Mouse (Mus musculus) hindbrain, embryonic 10.5 days (tissue): ENCODE results near the gene Gm13290. TPM values are rescaled to one million over a fixed set of nuclear protein-coding genes. Genes with fewer than 3 reads are reported as not detected.
"Not testable (repeated sequence)": the region's sequence is repeated elsewhere in the genome, so short reads cannot be mapped to it uniquely, and the experiment has no call there.

Experiments used
- DNase-seq: peaks from one replicate; pipeline ENCODE4 v3.0.0-alpha.2; 2017; ENCODE audit warnings: low spot score
- H3K27ac ChIP-seq: fragments of 300-500 bp; sonication (generic); 2 replicates; pipeline ENCODE4 v1.5.1; 2016; ENCODE audit warnings: mild to moderate bottlenecking, moderate library complexity
- H3K27me3 ChIP-seq: fragments of 300-500 bp; sonication (generic); 2 replicates; pipeline ENCODE4 v1.6.1; 2016; ENCODE audit warnings: mild to moderate bottlenecking; ENCODE audit not compliant: poor library complexity, insufficient read depth, severe bottlenecking
- H3K36me3 ChIP-seq: fragments of 300-500 bp; sonication (generic); 2 replicates; pipeline ENCODE4 v1.6.1; 2016; ENCODE audit warnings: mild to moderate bottlenecking, moderate library complexity
- H3K4me1 ChIP-seq: fragments of 300-500 bp; sonication (generic); replicated peaks from 2 replicates; pipeline ENCODE4 v1.6.1; 2016; ENCODE audit warnings: mild to moderate bottlenecking
- H3K4me3 ChIP-seq: fragments of 300-500 bp; sonication (generic); 2 replicates; pipeline ENCODE4 v1.5.1; 2016; ENCODE audit warnings: mild to moderate bottlenecking, moderate library complexity
- H3K9me3 ChIP-seq: fragments of 300-500 bp; sonication (generic); 2 replicates; pipeline ENCODE4 v1.6.1; 2016; ENCODE audit warnings: mild to moderate bottlenecking, moderate library complexity
- WGBS: fragments of 180-500 bp; shearing (Covaris S2); methylation state at CpG from one replicate; pipeline ENCODE4 v1.1.7; 2016; 5-methylcytosine and 5-hydroxymethylcytosine counted together
- polyA plus RNA-seq: library from polyadenylated mRNA; unstranded; fragments of >200 nt; fragmentation: Nextera tagmentation; extraction: Ambion mirVana; gene quantifications from 2 replicates; pipeline ENCODE4 v1.2.1, GENCODE M21; 2016

The Gm13290 gene
- polyA plus RNA-seq, 1 experiment from 2014 or later, result 0.22 TPM

DNA sequence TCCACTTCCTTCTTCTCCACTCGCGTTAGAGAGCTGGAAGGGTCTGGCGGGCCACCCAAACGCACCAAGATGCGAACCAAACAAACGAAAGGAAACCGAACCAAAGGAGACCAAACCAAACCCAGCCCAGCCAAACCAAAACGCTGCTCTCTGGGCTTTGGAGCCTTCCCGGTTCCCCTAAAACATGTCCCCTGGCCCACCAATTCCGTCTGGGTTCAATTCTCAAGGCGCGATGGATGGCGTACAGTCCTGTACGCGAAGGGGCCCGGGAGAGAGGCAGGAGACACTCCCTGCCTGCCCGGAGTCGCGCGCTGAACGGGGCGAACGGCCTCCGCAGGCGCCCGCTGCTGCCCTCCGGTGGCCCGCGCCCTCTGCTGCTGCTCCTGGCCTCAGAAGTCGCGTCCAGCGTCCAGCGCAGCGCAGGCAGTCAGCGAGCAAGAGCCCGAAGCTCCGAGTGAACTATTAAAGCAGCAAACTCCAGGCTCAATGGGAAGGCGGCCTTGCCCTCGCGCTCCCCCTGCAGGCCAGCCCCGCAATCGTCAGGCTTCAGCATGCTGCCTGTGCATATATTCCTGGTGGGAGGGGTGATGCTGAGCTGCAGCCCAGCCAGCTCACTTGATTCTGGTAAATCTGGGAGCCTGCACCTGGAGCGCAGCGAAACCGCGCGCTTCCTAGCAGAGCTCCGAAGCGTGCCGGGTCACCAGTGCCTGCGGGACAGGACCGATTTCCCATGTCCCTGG is 20.5 kb downstream of the Gm13290 start, which contains the start of gene Gm13275:
Gene Gm13275 (plus strand): TSS at position 552 of the 740 bp plus-strand sequence.
- not testable (repeated sequence) for H3K9me3 ChIP-seq, H3K36me3 ChIP-seq, H3K4me1 ChIP-seq, H3K27me3 ChIP-seq, DNase-seq, H3K4me3 ChIP-seq, H3K27ac ChIP-seq
- WGBS, result under 1% methylated on average over 19 of the region's 52 CpGs

DNA sequence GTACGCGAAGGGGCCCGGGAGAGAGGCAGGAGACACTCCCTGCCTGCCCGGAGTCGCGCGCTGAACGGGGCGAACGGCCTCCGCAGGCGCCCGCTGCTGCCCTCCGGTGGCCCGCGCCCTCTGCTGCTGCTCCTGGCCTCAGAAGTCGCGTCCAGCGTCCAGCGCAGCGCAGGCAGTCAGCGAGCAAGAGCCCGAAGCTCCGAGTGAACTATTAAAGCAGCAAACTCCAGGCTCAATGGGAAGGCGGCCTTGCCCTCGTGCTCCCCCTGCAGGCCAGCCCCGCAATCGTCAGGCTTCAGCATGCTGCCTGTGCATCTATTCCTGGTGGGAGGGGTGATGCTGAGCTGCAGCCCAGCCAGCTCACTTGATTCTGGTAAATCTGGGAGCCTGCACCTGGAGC is 23.5 kb downstream of the Gm13290 start, which contains the start of gene Gm13279:
Gene Gm13279 (plus strand): TSS at position 301 of the 400 bp plus-strand sequence.
- not testable (repeated sequence) for H3K4me1 ChIP-seq, DNase-seq, H3K27ac ChIP-seq, H3K27me3 ChIP-seq, H3K4me3 ChIP-seq, H3K9me3 ChIP-seq, H3K36me3 ChIP-seq
- WGBS, result no CpG with 5 or more reads among the region's 28 CpGs

GRCm38 (mm10) chr4:88799365-88799764 is 25.7 kb downstream of the Gm13290 start, which contains the start of gene Gm13285:
Gm13285 (plus strand) TSS chr4:88799665.
- H3K27ac ChIP-seq, H3K27me3 ChIP-seq, H3K4me3 ChIP-seq, DNase-seq, H3K9me3 ChIP-seq, H3K4me1 ChIP-seq, H3K36me3 ChIP-seq: not testable (repeated sequence)
- WGBS, result 11% methylated on average over 6 of the region's 7 CpGs

- H3K27ac ChIP-seq, H3K9me3 ChIP-seq, H3K4me3 ChIP-seq, DNase-seq, H3K4me1 ChIP-seq, H3K36me3 ChIP-seq: not testable (repeated sequence)
- WGBS, result no CpG with 5 or more reads among the region's 29 CpGs
- peaks cover 13% of the 10 kb centered on the region; the same call in 1 of the 2 replicates for H3K27me3 ChIP-seq
Measured at GRCm38 (mm10) chr4:88802954-88803353, 29.3 kb downstream of the Gm13290 start, which contains the start of gene Gm13287. Gm13287 (plus strand) TSS chr4:88803254.

GRCm38 (mm10) chr4:88805231-88805630 is 31.6 kb downstream of the Gm13290 start, which contains the start of gene Gm13288:
Gm13288 (plus strand) TSS chr4:88805531.
- not testable (repeated sequence) for H3K9me3 ChIP-seq, DNase-seq, H3K36me3 ChIP-seq, H3K4me1 ChIP-seq, H3K27ac ChIP-seq
- Histone ChIP-seq H3K27me3 (peaks cover 15% of the 10 kb centered on the region; the same call in 1 of the 2 replicates), H3K4me3 (0 out of 2 replicates have a peak within 1 kb of the TSS, but pooled peaks have one; percentile 27)
- WGBS, result no CpG with 5 or more reads among the region's 8 CpGs

DNA sequence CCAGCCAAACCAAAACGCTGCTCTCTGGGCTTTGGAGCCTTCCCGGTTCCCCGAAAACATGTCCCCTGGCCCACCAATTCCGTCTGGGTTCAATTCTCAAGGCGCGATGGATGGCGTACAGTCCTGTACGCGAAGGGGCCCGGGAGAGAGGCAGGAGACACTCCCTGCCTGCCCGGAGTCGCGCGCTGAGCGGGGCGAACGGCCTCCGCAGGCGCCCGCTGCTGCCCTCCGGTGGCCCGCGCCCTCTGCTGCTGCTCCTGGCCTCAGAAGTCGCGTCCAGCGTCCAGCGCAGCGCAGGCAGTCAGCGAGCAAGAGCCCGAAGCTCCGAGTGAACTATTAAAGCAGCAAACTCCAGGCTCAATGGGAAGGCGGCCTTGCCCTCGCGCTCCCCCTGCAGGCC is 32.1 kb downstream of the Gm13290 start:
- H3K27ac ChIP-seq, H3K9me3 ChIP-seq, H3K4me1 ChIP-seq, DNase-seq, H3K36me3 ChIP-seq: not testable (repeated sequence)
- 0% methylated on average over 8 of the region's 34 CpGs for WGBS
- Histone ChIP-seq H3K27me3 (peaks cover 15% of the 10 kb centered on the region; the same call in 1 of the 2 replicates), H3K4me3 (0 out of 2 replicates have a peak overlapping the region, but pooled peaks have one; percentile 27)

- WGBS, result 67% methylated on average over 3 of the region's 3 CpGs
- Histone ChIP-seq H3K36me3 (no peaks in the 10 kb centered on the region), H3K4me3 (no peak within 1 kb of the TSS), H3K9me3 (no peaks in the 10 kb centered on the region), H3K27me3 (no peaks in the 10 kb centered on the region), H3K4me1 (no peaks in the 10 kb centered on the region), H3K27ac (no peak within 1 kb of the TSS)
- no peak for DNase-seq
Measured at GRCm38 (mm10) chr4:88815928-88816327, 42.3 kb downstream of the Gm13290 start, which contains the start of gene Ifna7. Ifna7 (plus strand) TSS chr4:88816228.

GRCm38 (mm10) chr4:88819659-88820058 is 46.0 kb downstream of the Gm13290 start, which contains the start of gene Ifna11:
Ifna11 (plus strand) TSS chr4:88819959.
- no peaks in the 10 kb centered on the region for H3K9me3 ChIP-seq
- no peaks in the 10 kb centered on the region for H3K36me3 ChIP-seq
- no peak within 1 kb of the TSS for H3K4me3 ChIP-seq
- no peak for DNase-seq
- H3K27me3 ChIP-seq, result no peaks in the 10 kb centered on the region
- 82% methylated on average over 1 of the region's 1 CpGs for WGBS
- no peaks in the 10 kb centered on the region for H3K4me1 ChIP-seq
- no peak within 1 kb of the TSS for H3K27ac ChIP-seq

GRCm38 (mm10) chr4:88822995-88823394 is 49.4 kb downstream of the Gm13290 start:
- no peaks in the 10 kb centered on the region for H3K4me1 ChIP-seq
- no peak overlapping the region for H3K4me3 ChIP-seq
- no peaks in the 10 kb centered on the region for H3K9me3 ChIP-seq
- WGBS, result 25% methylated on average over 4 of the region's 4 CpGs
- H3K27me3 ChIP-seq, result no peaks in the 10 kb centered on the region
- no peak overlapping the region for H3K27ac ChIP-seq
- no peaks in the 10 kb centered on the region for H3K36me3 ChIP-seq
- DNase-seq, result peak; percentile 5

Other genes starting within 250 kb of the Gm13290 start
- gene Ifna15, start 215.6 kb upstream of the Gm13290 start, polyA plus RNA-seq, result not detected in 2 replicates
- gene Ifna14, start 202.0 kb upstream of the Gm13290 start, polyA plus RNA-seq, result not detected in 2 replicates
- not detected in 2 replicates for gene Ifna9, start 181.4 kb upstream of the Gm13290 start, polyA plus RNA-seq
- not detected in 2 replicates for gene Ifna12, start 170.5 kb upstream of the Gm13290 start, polyA plus RNA-seq
- gene C87499, start 139.4 kb upstream of the Gm13290 start, polyA plus RNA-seq, result not detected in 2 replicates
- gene Ifna13, start 129.4 kb upstream of the Gm13290 start, polyA plus RNA-seq, result not detected in 2 replicates
- not detected in 2 replicates for gene Ifna16, start 96.9 kb upstream of the Gm13290 start, polyA plus RNA-seq
- gene Ifna2, start 89.9 kb upstream of the Gm13290 start, polyA plus RNA-seq, result not detected in 2 replicates
- not detected in 2 replicates for gene Ifnab, start 82.5 kb upstream of the Gm13290 start, polyA plus RNA-seq
- gene Gm26566, start 52.0 kb upstream of the Gm13290 start, polyA plus RNA-seq, result 0.68 and 1.3 TPM in 2 replicates
- 74.4 and 90.5 TPM in 2 replicates for gene Klhl9, start 51.4 kb upstream of the Gm13290 start, polyA plus RNA-seq
- gene Gm13271, start 19.0 kb upstream of the Gm13290 start, polyA plus RNA-seq, result not detected in 2 replicates
- 0.34 TPM in 1 of 2 replicates, not detected in the other for gene Gm13283, start 13.7 kb upstream of the Gm13290 start, polyA plus RNA-seq
- gene Gm13289, start 3.1 kb downstream of the Gm13290 start, polyA plus RNA-seq, result not detected in 2 replicates
- not detected in 2 replicates for gene Gm13272, start 6.0 kb downstream of the Gm13290 start, polyA plus RNA-seq
- 0.31 TPM in 1 of 2 replicates, not detected in the other for gene Ifnz, start 8.3 kb downstream of the Gm13290 start, polyA plus RNA-seq
- not detected in 2 replicates for gene Gm13276, start 11.9 kb downstream of the Gm13290 start, polyA plus RNA-seq
- not detected in 2 replicates for gene Gm13277, start 14.8 kb downstream of the Gm13290 start, polyA plus RNA-seq
- not detected in 2 replicates for gene Gm13278, start 17.7 kb downstream of the Gm13290 start, polyA plus RNA-seq
- gene Gm13275, start 20.7 kb downstream of the Gm13290 start, polyA plus RNA-seq, result not detected in 2 replicates
- gene Gm13279, start 23.6 kb downstream of the Gm13290 start, polyA plus RNA-seq, result not detected in 2 replicates
- gene Gm13285, start 25.8 kb downstream of the Gm13290 start, polyA plus RNA-seq, result 0.10 and 0.40 TPM in 2 replicates
- not detected in 2 replicates for gene Gm13287, start 29.4 kb downstream of the Gm13290 start, polyA plus RNA-seq
- not detected in 2 replicates for gene Gm13288, start 31.7 kb downstream of the Gm13290 start, polyA plus RNA-seq
- not detected in 2 replicates for gene Ifna7, start 42.4 kb downstream of the Gm13290 start, polyA plus RNA-seq
- gene Ifna11, start 46.1 kb downstream of the Gm13290 start, polyA plus RNA-seq, result not detected in 2 replicates
- gene Ifna6, start 53.6 kb downstream of the Gm13290 start, polyA plus RNA-seq, result not detected in 2 replicates
- gene Ifna5, start 61.7 kb downstream of the Gm13290 start, polyA plus RNA-seq, result not detected in 2 replicates
- not detected in 2 replicates for gene Ifna4, start 68.0 kb downstream of the Gm13290 start, polyA plus RNA-seq
- not detected in 2 replicates for gene Ifna1, start 76.3 kb downstream of the Gm13290 start, polyA plus RNA-seq
- gene Ifne, start 106.4 kb downstream of the Gm13290 start, polyA plus RNA-seq, result not detected in 2 replicates